11 mouse cellular contexts compared by ENCODE assay signal in genomic region chr9:121303086-121303485, GRCm38 (mm10). TPM values are rescaled to one million over a fixed set of nuclear protein-coding genes. Genes with fewer than 3 reads are reported as not detected.
DNase-seq lines count a peak whose midpoint lies in the region; ATAC-seq and TF ChIP-seq lines count a peak whose summit lies in the region.
"Had no signal": no experiment of that assay in that cellular context is flagged by ENCODE, and none has a peak within 500 bp of the region (broad histone marks: within the 10 kb centered on the region; RNA-seq: fewer than 3 reads in every experiment).

No protein-coding gene starts in this region.

- no peak overlapping the region for H3K4me3 ChIP-seq in heart, embryonic 15.5 days
- H3K4me3 ChIP-seq in ES-E14 (ENCODE audit: insufficient read depth in 1 of 2, low read depth in 1 of 2, low read length in 2 of 2, poor library complexity in 1 of 2, severe bottlenecking in 1 of 2) = no peak overlapping the region
- H3K4me3 ChIP-seq in forebrain, embryonic 13.5 days = no peak overlapping the region
- no peak overlapping the region for H3K4me3 ChIP-seq in midbrain, embryonic 11.5 days (ENCODE audit: low read depth, low read length)
- H3K4me3 ChIP-seq: intestine, embryonic 15.5 days; megakaryocyte, embryonic 14.5 days had no signal

- H3K4me1 ChIP-seq in heart, embryonic 15.5 days (replicated peaks) = peaks cover 63% of the 10 kb centered on the region
- peaks cover 11 to 40% of the 10 kb centered on the region in 2 experiments for H3K4me1 ChIP-seq in ES-E14 (ENCODE audit: control insufficient read depth in 2 of 2, insufficient read depth in 2 of 2, low read length in 2 of 2, poor library complexity in 1 of 2)
- peaks cover 74% of the 10 kb centered on the region for H3K4me1 ChIP-seq in forebrain, embryonic 13.5 days
- H3K4me1 ChIP-seq in midbrain, embryonic 11.5 days (ENCODE audit: control insufficient read depth, insufficient read depth, low read length) = peaks cover 51% of the 10 kb centered on the region

- no peaks in the 10 kb centered on the region for H3K27me3 ChIP-seq in heart, embryonic 15.5 days
- H3K27me3 ChIP-seq in forebrain, embryonic 13.5 days = no peaks in the 10 kb centered on the region
- no peaks in the 10 kb centered on the region for H3K27me3 ChIP-seq in midbrain, embryonic 11.5 days (ENCODE audit: control insufficient read depth, insufficient read depth, low read length)
- H3K27me3 ChIP-seq: intestine, embryonic 15.5 days had no signal

- no peak overlapping the region for H3K9ac ChIP-seq in heart, embryonic 15.5 days
- H3K9ac ChIP-seq in ES-E14 (ENCODE audit: insufficient read depth, low read depth, low read length, poor library complexity, severe bottlenecking) = no peak overlapping the region
- H3K9ac ChIP-seq in forebrain, embryonic 13.5 days = peak overlapping the region; percentile 50
- peak overlapping the region; percentile 20 for H3K9ac ChIP-seq in midbrain, embryonic 11.5 days (ENCODE audit: low read length)
- H3K9ac ChIP-seq: intestine, embryonic 15.5 days had no signal

- H3K27ac ChIP-seq in heart, embryonic 15.5 days = peak overlapping the region; percentile 25; the same call in 1 of the 2 replicates
- H3K27ac ChIP-seq in ES-E14 (ENCODE audit: insufficient read depth, low read depth, low read length, poor library complexity, severe bottlenecking) = 0 out of 2 replicates have a peak overlapping the region, but pooled peaks have one; percentile 1
- peak overlapping the region; percentile 78 for H3K27ac ChIP-seq in forebrain, embryonic 13.5 days
- H3K27ac ChIP-seq in midbrain, embryonic 11.5 days (ENCODE audit: low read depth, low read length) = peak overlapping the region; percentile 76
- H3K27ac ChIP-seq: intestine, embryonic 15.5 days had no signal

- 46% methylated on average over 6 of the region's 6 CpGs for WGBS in heart, embryonic 15.5 days
- WGBS in forebrain, embryonic 13.5 days = 39% methylated on average over 6 of the region's 6 CpGs
- 46% methylated on average over 6 of the region's 6 CpGs for WGBS in midbrain, embryonic 11.5 days

- in situ Hi-C loops in ES-E14 (cut with MboI; ENCODE audit: low sequenced_read_pairs in 2 of 2, unreplicated experiment in 2 of 2) = loop anchor here in 1 of 2 experiments (5.0 kb wide), 1 partner anchor 49 kb away; no protein-coding TSS in a partner anchor

- H3K9me3 ChIP-seq in heart, embryonic 15.5 days (replicated peaks) = no peaks in the 10 kb centered on the region
- no peaks in the 10 kb centered on the region for H3K9me3 ChIP-seq in ES-E14 (ENCODE audit: control insufficient read depth, insufficient read depth, low read depth, low read length)
- H3K9me3 ChIP-seq in forebrain, embryonic 13.5 days (replicated peaks) = no peaks in the 10 kb centered on the region
- no peaks in the 10 kb centered on the region for H3K9me3 ChIP-seq in midbrain, embryonic 11.5 days (ENCODE audit: control insufficient read depth, low read length)
- H3K9me3 ChIP-seq: intestine, embryonic 15.5 days; megakaryocyte, embryonic 14.5 days had no signal

- intact Hi-C loops in heart, postnatal 14 days (cut with DNase I) = no loop called here

- H3K36me3 ChIP-seq in heart, embryonic 15.5 days = peaks cover 5% of the 10 kb centered on the region
- no peaks in the 10 kb centered on the region; the same call in 1 of the 2 replicates for H3K36me3 ChIP-seq in ES-E14 (ENCODE audit: control insufficient read depth, insufficient read depth, low read length, poor library complexity, severe bottlenecking)
- no peaks in the 10 kb centered on the region for H3K36me3 ChIP-seq in forebrain, embryonic 13.5 days (ENCODE audit: poor library complexity, severe bottlenecking)
- H3K36me3 ChIP-seq in midbrain, embryonic 11.5 days (ENCODE audit: control insufficient read depth, insufficient read depth, low read length) = no peaks in the 10 kb centered on the region
- H3K36me3 ChIP-seq: intestine, embryonic 15.5 days had no signal

- ATAC-seq in heart, embryonic 15.5 days (replicated peaks; ENCODE audit: insufficient number of reproducible peaks, insufficient read depth, low FRiP score, low read depth) = no peak
- no peak for ATAC-seq in forebrain, embryonic 13.5 days
- no peak for ATAC-seq in midbrain, embryonic 11.5 days (ENCODE audit: low FRiP score)
- ATAC-seq: intestine, embryonic 15.5 days had no signal

- no peak for DNase-seq in heart, postnatal 14 days
- no peak for DNase-seq in ES-E14 (ENCODE audit: low read depth, low spot score)
- no peak for DNase-seq in midbrain, embryonic 11.5 days (ENCODE audit: low spot score, missing footprints)
- no peak for DNase-seq in adrenal gland, adult 8-10 months
- DNase-seq in thymus, postnatal 4 days = no peak
- DNase-seq in adrenal gland, postnatal 25 days = no peak
- DNase-seq: left cerebral cortex, postnatal 4 days had no signal

- no peak overlapping the region for H3K4me2 ChIP-seq in heart, embryonic 15.5 days
- H3K4me2 ChIP-seq in forebrain, embryonic 13.5 days = peak overlapping the region; percentile 47
- peak overlapping the region; percentile 23; the same call in 1 of the 2 replicates for H3K4me2 ChIP-seq in midbrain, embryonic 11.5 days
- H3K4me2 ChIP-seq: intestine, embryonic 15.5 days had no signal

TF ChIP-seq in ES-E14, 5 proteins besides CTCF, POLR2A, EP300 and RAD21:
- TF ChIP-seq ZNF384 (IDR thresholded peaks at IDR 0.05; ENCODE audit: low read depth, low read length) (no peak), MAFK (IDR thresholded peaks at IDR 0.05; ENCODE audit: insufficient read depth, low read depth, low read length) (no peak), CHD2 (IDR thresholded peaks at IDR 0.05; ENCODE audit: low read depth, low read length) (no peak), HCFC1 (IDR thresholded peaks at IDR 0.05; ENCODE audit: borderline replicate concordance, insufficient read depth, low read length) (no peak), ZC3H11A (IDR thresholded peaks at IDR 0.05; ENCODE audit: borderline replicate concordance, low read depth, low read length) (no peak)

RNA-seq across cellular contexts. Expression of gene Trak1, which starts 5.8 kb away (rescaled TPM):
- polyA plus RNA-seq in heart, embryonic 15.5 days (2015; fragmentation: Nextera tagmentation; extraction: Ambion mirVana) = 37.0 and 46.4 TPM in 2 replicates
- total RNA-seq in heart, postnatal 14 days (2021) = 100 to 1,000 TPM; 323 to 335 TPM
- 18.9 and 42.6 TPM in 2 replicates for total RNA-seq in ES-E14 (2012; rRNA removed)
- polyA plus RNA-seq in forebrain, embryonic 13.5 days (2015; fragmentation: Nextera tagmentation; extraction: Ambion mirVana) = 49.7 and 49.9 TPM in 2 replicates
- polyA plus RNA-seq in midbrain, embryonic 11.5 days (2014; fragmentation: Nextera tagmentation; extraction: Ambion mirVana) = 19.2 and 20.5 TPM in 2 replicates
- 10 to 100 TPM; 59.3 to 80.6 (median 74.3) TPM for total RNA-seq in adrenal gland, adult 8-10 months (2022)
- total RNA-seq in adrenal gland, postnatal 25 days (2021) = 70.3 and 73.5 TPM in 2 replicates

RNA-seq across cellular contexts. Expression of gene Ulk4, which starts 26.1 kb away (rescaled TPM):
- polyA plus RNA-seq in heart, embryonic 15.5 days (2015; fragmentation: Nextera tagmentation; extraction: Ambion mirVana) = 89.3 and 95.4 TPM in 2 replicates
- 1 to 10 TPM in 1 of 2 experiments, under 1 TPM in 1; 0.49 to 1.0 TPM for total RNA-seq in heart, postnatal 14 days (2021)
- total RNA-seq in ES-E14 (2012; rRNA removed) = 25.7 and 31.5 TPM in 2 replicates
- 164 and 177 TPM in 2 replicates for polyA plus RNA-seq in forebrain, embryonic 13.5 days (2015; fragmentation: Nextera tagmentation; extraction: Ambion mirVana)
- polyA plus RNA-seq in midbrain, embryonic 11.5 days (2014; fragmentation: Nextera tagmentation; extraction: Ambion mirVana) = 210 and 216 TPM in 2 replicates
- 1 to 10 TPM; 1.7 to 4.8 (median 2.6) TPM for total RNA-seq in adrenal gland, adult 8-10 months (2022)
- 1.9 and 3.2 TPM in 2 replicates for total RNA-seq in adrenal gland, postnatal 25 days (2021)

Comparison
In these comparisons a context has a peak if more than half of its experiments do, and no peak if none do; other contexts are left out.
1. H3K27ac ChIP-seq: peak in every context shown above with its lines; median percentile 78 in forebrain, embryonic 13.5 days; 76 in midbrain, embryonic 11.5 days; 25 in heart, embryonic 15.5 days; 1 in ES-E14.
2. H3K9ac ChIP-seq: peak in forebrain, embryonic 13.5 days (single experiment) and midbrain, embryonic 11.5 days (single experiment); none in heart, embryonic 15.5 days (single experiment) and ES-E14 (single experiment).